Mouse (Mus musculus) limb, embryonic 10.5 days (tissue): Measurements from ENCODE around the gene Nr3c2. TPM values are rescaled to one million over a fixed set of nuclear protein-coding genes. Genes with fewer than 3 reads are reported as not detected.
A peak's percentile ranks its signal among the peaks of the same experiment; 100 is the strongest.

ENCODE experiments used
- DNase-seq: peaks from one replicate; pipeline ENCODE4 v3.0.0-alpha.2; 2017; ENCODE audit warnings: low spot score
- H3K27ac ChIP-seq: fragments of 300-500 bp; sonication (generic); 2 replicates; pipeline ENCODE4 v1.5.1; 2016; ENCODE audit warnings: mild to moderate bottlenecking
- H3K27me3 ChIP-seq: fragments of 300-500 bp; sonication (generic); 2 replicates; pipeline ENCODE4 v1.6.1; 2016; ENCODE audit warnings: low read depth, mild to moderate bottlenecking; ENCODE audit not compliant: poor library complexity, severe bottlenecking
- H3K36me3 ChIP-seq: fragments of 300-500 bp; sonication (generic); 2 replicates; pipeline ENCODE4 v1.6.1; 2016; ENCODE audit warnings: mild to moderate bottlenecking, moderate library complexity
- H3K4me1 ChIP-seq: fragments of 300-500 bp; sonication (generic); 2 replicates; pipeline ENCODE4 v1.6.1; 2016
- H3K4me3 ChIP-seq: fragments of 300-500 bp; sonication (generic); 2 replicates; pipeline ENCODE4 v1.5.1; 2016; ENCODE audit warnings: mild to moderate bottlenecking, moderate library complexity
- H3K9me3 ChIP-seq: fragments of 300-500 bp; sonication (generic); replicated peaks from 2 replicates; pipeline ENCODE4 v1.6.1; 2016; ENCODE audit warnings: mild to moderate bottlenecking
- WGBS: fragments of 180-500 bp; shearing (Covaris S2); methylation state at CpG from one replicate; pipeline ENCODE4 v1.1.7; 2016; 5-methylcytosine and 5-hydroxymethylcytosine counted together
- polyA plus RNA-seq: library from polyadenylated mRNA; unstranded; fragments of >200 nt; fragmentation: Nextera tagmentation; extraction: Ambion mirVana; gene quantifications from 2 replicates; pipeline ENCODE4 v1.2.1, GENCODE M21; 2016

Gene Nr3c2
- polyA plus RNA-seq, 1 experiment from 2014 or later: 0.41 TPM

DNA sequence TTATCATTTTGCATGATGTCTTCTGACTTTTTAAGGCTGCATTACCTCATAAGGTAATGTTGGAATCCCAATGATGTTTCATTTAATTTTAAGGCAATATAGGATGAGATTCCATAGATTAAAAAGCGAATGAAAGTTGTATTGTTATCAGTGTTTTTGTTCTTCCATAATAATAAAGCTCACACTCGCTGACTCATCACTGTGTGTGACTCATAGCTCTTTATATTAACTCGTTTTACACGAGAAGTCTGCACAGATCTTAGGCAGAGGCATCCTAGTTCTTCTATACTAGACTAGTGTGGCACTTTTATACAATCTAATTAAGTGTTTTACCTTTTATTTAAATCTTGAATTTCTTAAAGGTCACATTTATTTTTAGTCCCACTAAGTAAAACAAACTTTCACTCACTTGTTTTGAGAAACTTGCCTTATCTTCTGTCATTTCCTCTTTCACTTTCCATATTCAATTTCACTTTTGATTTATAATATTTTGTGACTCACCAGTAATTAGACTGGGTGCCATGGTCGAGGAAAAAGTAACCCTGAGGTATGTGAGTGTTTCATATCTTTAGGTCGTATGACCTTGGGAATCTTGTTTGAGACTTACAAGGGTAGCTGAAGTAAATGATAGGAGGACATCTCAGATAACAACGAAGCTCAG lies 217.3 kb downstream of the Nr3c2 start:
- WGBS: 81% methylated on average over 7 of the region's 7 CpGs
- H3K9me3 ChIP-seq: no peaks in the 10 kb centered on the region

DNA sequence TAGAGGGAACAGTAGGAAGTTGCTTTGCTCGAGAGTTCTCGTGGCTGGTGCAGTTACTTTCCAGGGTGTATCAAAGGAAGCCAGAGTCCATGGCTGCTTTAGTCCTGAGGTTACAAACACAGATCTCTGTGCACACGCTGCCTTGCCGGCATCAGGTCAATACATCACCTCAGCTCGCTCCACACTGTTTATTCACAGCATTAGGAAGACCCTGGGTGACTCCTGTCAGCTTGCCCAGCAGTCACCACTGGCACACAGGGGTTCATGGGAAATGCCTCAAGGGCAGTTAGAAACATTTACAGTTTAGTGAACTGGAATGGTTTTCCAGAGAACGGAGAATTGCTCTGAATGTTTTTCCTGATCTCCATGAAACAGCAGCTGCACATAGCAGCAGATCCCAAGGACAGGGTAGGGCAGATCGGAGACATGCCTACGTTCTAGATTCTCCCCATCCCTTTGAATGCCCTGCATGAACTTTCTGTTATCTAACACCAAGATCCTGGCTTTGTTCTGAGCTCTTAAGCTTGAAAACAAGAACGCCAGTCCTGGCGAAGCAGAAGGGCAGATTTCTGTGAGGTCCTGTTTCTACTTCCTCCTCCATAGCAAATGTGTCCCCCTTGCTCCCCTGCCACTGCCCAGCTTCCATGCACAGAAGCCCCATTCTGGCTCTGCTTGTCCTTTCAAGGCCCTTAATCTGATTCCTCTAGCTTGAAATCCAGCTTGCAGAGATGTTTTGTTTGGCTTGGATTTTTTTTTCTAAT lies 221.7 kb downstream of the Nr3c2 start:
- no peaks in the 10 kb centered on the region for H3K36me3 ChIP-seq
- H3K9me3 ChIP-seq: no peaks in the 10 kb centered on the region
- WGBS: 73% methylated on average over 10 of the region's 10 CpGs
- no peak overlapping the region; the same call in none of the 2 replicates for H3K27ac ChIP-seq
- no peak overlapping the region for H3K4me3 ChIP-seq
- no peaks in the 10 kb centered on the region for H3K27me3 ChIP-seq
- DNase-seq: peak; percentile 24
- H3K4me1 ChIP-seq: peaks cover 11% of the 10 kb centered on the region

More for the DNA sequence above, 217.3 kb downstream of the Nr3c2 start:
- no peak for DNase-seq
- no peak overlapping the region for H3K4me3 ChIP-seq
- no peak overlapping the region for H3K27ac ChIP-seq
- H3K4me1 ChIP-seq: peaks cover 9% of the 10 kb centered on the region
- H3K27me3 ChIP-seq: no peaks in the 10 kb centered on the region
- no peaks in the 10 kb centered on the region for H3K36me3 ChIP-seq

DNA sequence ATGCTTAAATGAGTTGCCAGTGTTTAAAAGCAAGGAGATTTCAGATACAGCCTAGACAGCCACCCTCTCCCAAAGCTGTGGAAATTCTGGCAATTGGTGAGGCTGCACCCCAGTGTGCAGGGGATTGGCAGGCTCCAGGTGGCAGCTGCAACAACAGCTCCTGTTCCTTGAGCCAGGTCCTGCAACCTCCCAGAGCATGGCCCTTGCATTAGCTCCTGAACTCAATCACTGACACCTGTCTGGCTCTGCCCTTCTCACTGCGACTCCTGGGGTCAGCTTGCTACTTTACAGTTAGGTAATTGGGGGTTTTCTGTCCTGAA lies 222.3 kb downstream of the Nr3c2 start:
- peak; percentile 30 for DNase-seq
- no peaks in the 10 kb centered on the region for H3K36me3 ChIP-seq
- 26% methylated on average over 1 of the region's 1 CpGs for WGBS
- H3K4me3 ChIP-seq: no peak overlapping the region
- no peaks in the 10 kb centered on the region for H3K9me3 ChIP-seq
- H3K27ac ChIP-seq: no peak overlapping the region
- no peaks in the 10 kb centered on the region for H3K27me3 ChIP-seq
- peaks cover 11% of the 10 kb centered on the region for H3K4me1 ChIP-seq

DNA sequence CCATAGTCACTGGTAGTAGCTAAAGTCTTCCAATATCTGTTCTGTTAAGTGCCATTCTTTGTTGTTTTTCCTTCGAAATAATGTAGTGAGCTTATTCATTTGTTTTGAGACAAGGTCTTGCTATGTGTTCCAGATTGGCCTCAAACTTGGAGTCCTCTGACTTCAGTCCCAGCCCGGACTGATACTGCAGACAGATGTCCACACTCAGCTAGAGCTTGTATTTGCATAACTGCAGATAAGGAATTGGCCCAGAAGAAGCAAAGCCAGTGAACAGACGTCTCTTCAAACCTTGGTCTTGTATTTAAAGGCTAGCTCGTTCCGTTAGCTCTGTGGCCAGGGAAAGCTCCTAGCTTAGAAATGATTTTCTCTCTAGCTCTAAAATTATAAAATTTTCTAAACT lies 223.1 kb downstream of the Nr3c2 start:
- no peaks in the 10 kb centered on the region for H3K36me3 ChIP-seq
- peak; percentile 8 for DNase-seq
- no peaks in the 10 kb centered on the region for H3K27me3 ChIP-seq
- H3K9me3 ChIP-seq: no peaks in the 10 kb centered on the region
- 86% methylated on average over 5 of the region's 5 CpGs for WGBS
- no peak overlapping the region for H3K4me3 ChIP-seq
- no peak overlapping the region for H3K27ac ChIP-seq
- H3K4me1 ChIP-seq: peaks cover 11% of the 10 kb centered on the region

DNA sequence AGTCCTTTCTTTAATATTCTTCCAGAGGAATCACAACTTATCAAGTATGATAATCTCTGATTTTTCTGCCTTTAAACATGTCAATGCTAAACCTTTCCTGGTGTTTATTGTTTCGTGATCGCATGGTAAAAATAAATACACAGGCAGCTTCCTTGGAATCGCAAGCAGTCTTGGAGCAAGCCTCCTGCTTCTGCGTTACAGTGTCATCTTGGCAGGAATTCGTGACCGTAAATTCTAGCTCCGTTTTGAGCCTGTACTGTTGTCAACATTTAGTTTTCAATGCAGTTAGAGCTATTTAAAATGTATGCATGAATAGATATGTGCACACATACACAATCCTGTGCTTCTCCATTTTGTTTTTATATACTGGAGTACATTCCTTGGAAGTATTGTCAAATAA lies 226.5 kb downstream of the Nr3c2 start:
- no peaks in the 10 kb centered on the region for H3K27me3 ChIP-seq

DNA sequence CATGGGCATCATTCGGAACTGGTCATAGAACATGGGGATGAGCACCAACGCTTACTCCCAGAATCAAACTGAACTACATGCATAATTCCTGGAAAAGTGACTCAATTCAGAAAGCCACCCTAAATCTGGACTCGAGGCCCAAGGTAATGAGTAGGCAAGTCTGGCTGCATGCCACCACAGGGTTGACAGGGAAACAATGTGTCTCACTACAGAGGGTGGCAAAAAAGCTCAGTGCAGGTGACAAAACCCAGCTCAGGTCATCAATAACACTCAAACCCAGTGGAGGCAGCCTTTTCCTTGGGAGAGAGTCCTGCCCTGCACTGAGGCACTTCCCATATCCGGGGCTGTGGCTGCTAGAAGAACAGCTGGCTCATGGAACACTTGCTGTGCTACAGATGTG lies 228.8 kb downstream of the Nr3c2 start:
- WGBS: 87% methylated on average over 4 of the region's 4 CpGs
- Histone ChIP-seq H3K36me3 (no peaks in the 10 kb centered on the region), H3K4me1 (peaks cover 5% of the 10 kb centered on the region), H3K9me3 (no peaks in the 10 kb centered on the region), H3K27me3 (no peaks in the 10 kb centered on the region), H3K4me3 (no peak overlapping the region), H3K27ac (no peak overlapping the region)
- DNase-seq: no peak

More for the DNA sequence above, 226.5 kb downstream of the Nr3c2 start:
- peaks cover 9% of the 10 kb centered on the region for H3K4me1 ChIP-seq
- no peak overlapping the region for H3K4me3 ChIP-seq
- DNase-seq: no peak
- H3K9me3 ChIP-seq: no peaks in the 10 kb centered on the region
- H3K27ac ChIP-seq: no peak overlapping the region
- H3K36me3 ChIP-seq: no peaks in the 10 kb centered on the region
- WGBS: 90% methylated on average over 7 of the region's 7 CpGs

DNA sequence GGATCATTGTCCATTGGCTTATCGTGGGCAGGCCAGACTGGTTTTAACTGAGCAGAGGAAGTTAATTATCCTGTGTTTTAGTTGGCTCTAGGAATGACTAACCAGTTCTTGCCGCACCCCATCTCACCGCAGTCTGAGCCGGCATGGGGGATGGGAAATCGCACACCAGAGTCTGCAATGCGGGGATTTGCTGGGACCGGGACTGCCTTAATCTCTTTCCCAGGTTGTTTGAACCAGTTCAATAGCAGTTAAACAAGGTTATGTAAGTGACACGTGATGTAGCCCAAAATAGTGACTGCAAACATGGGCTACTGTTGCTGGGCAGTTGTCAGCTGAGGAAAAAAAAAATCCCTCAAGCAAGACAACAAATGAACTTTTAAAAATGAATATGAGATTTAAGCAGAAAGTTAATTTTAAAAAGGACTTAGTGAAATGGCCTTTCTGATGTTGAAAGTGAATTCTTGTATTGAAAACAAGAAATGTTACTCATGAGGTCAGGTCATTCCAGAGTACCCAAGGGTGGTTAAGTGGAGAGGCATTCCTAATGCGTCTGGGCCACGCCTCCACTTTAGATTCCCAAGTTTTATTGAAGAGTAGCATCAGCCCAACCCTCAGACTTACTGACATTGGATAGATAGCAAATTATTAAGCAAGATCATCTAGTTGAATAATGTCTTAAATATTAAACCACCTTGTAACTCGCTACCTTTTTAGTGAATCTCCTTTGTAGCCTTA lies 233.8 kb downstream of the Nr3c2 start:
- 45% methylated on average over 11 of the region's 11 CpGs for WGBS
- Histone ChIP-seq H3K27ac (no peak overlapping the region), H3K9me3 (no peaks in the 10 kb centered on the region; the same call in 1 of the 2 replicates), H3K4me3 (no peak overlapping the region), H3K4me1 (peaks cover 12% of the 10 kb centered on the region), H3K27me3 (no peaks in the 10 kb centered on the region), H3K36me3 (no peaks in the 10 kb centered on the region)
- peak; percentile 34 for DNase-seq

DNA sequence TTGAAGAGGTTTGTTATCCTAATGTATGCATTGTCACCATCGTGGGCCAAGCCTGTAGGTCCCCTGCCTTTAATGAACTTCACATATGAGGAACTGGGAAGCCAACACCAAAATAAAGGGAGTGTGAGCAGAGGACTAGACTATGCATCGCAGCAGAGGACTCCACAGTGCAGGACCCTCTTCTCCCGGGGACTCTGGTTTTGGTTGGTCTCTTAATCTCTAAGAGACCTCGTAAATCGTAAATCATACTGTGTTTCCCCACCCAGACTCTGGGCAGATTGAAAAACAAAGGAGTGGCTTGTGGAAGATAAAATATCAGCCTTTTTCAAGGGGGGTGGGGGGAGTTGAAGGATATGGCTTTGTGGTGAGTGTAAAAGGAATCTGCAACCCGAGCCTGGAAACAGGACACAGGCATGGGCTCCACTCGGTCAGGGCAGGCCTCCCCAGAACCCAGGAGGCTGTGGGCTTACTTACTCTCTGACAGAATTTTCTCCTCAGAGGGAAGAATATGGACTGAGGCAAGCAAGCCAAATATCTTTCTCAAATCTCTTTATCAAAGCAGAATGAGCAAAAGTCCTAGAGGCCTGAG lies 234.6 kb downstream of the Nr3c2 start:
- WGBS: 46% methylated on average over 7 of the region's 7 CpGs
- Histone ChIP-seq H3K27me3 (no peaks in the 10 kb centered on the region), H3K4me1 (peaks cover 12% of the 10 kb centered on the region), H3K27ac (peak overlapping the region; percentile 30; the same call in 1 of the 2 replicates), H3K4me3 (no peak overlapping the region), H3K36me3 (no peaks in the 10 kb centered on the region), H3K9me3 (no peaks in the 10 kb centered on the region; the same call in 1 of the 2 replicates)
- peak; percentile 26 for DNase-seq

DNA sequence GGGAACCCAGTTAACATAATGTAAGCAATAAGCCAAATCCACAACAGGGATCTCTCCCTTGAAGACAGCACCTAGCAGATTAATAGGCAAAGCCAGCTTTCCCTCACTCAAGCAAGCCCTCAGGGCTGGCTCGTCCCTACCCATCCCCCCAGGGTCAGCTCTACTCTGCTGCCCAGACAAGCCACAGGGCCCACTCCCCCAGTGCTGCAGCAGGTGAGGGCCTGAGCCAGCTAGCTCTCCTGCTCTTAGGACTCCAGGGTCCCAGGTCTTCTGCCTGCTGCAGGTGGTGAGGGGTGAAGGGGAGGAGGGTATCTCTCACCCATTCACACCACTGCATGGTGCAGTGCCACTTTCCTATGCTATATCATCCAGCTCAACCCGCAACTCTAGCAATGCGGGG lies 246.0 kb downstream of the Nr3c2 start:
- H3K4me1 ChIP-seq: no peaks in the 10 kb centered on the region
- WGBS: 77% methylated on average over 3 of the region's 3 CpGs
- no peaks in the 10 kb centered on the region for H3K36me3 ChIP-seq
- no peak overlapping the region for H3K4me3 ChIP-seq
- no peak for DNase-seq
- H3K27ac ChIP-seq: no peak overlapping the region
- H3K27me3 ChIP-seq: no peaks in the 10 kb centered on the region
- H3K9me3 ChIP-seq: peaks cover 2% of the 10 kb centered on the region; the same call in 1 of the 2 replicates

DNA sequence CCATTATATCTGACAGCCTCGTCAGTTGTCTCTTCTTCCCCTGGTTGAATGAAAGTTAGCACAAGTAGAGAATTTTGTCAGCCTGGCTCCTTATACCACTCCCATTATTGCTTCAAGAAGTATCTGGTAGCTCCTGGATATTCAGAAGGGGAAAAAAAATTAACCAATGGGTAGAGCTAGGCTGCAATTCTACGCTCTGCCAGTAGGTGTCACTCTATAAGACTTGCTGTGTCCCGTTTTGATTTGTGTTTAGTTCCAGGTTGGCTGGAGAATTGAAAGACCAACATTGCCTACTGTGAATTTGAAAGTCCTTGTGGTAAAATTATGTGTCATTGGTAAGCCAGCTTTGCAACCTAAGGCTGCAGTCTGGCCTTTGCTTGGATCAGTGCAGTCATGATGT lies 255.3 kb downstream of the Nr3c2 start:
- peak; percentile 42 for DNase-seq
- H3K9me3 ChIP-seq: no peaks in the 10 kb centered on the region

DNA sequence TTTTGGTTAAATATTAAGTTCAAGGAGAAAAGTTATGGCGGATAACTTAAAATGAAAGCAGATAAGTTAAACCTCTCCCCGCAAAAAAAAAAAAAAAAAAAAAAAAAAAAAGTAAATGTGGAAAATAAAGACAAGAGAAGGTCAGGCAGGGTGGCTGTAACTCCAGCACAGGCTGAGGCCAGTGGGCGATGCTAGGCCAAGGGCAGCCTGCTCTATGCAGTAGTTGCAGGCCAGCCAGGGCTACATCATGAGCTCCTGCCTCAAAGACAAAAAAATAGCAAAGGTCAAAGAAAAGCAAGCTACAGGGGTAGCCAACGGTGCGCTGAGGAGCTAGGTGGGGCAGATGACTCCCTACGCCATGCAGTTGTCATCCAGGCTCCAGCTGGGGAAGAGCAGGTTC lies 270.1 kb downstream of the Nr3c2 start:
- Histone ChIP-seq H3K36me3 (no peaks in the 10 kb centered on the region), H3K4me1 (no peaks in the 10 kb centered on the region), H3K27me3 (no peaks in the 10 kb centered on the region), H3K27ac (no peak overlapping the region), H3K4me3 (no peak overlapping the region), H3K9me3 (no peaks in the 10 kb centered on the region)
- 96% methylated on average over 6 of the region's 6 CpGs for WGBS
- DNase-seq: no peak

More for the DNA sequence above, 255.3 kb downstream of the Nr3c2 start:
- WGBS: 47% methylated on average over 3 of the region's 3 CpGs
- H3K4me1 ChIP-seq: no peaks in the 10 kb centered on the region
- no peaks in the 10 kb centered on the region for H3K27me3 ChIP-seq
- no peaks in the 10 kb centered on the region for H3K36me3 ChIP-seq
- no peak overlapping the region for H3K4me3 ChIP-seq
- no peak overlapping the region for H3K27ac ChIP-seq

DNA sequence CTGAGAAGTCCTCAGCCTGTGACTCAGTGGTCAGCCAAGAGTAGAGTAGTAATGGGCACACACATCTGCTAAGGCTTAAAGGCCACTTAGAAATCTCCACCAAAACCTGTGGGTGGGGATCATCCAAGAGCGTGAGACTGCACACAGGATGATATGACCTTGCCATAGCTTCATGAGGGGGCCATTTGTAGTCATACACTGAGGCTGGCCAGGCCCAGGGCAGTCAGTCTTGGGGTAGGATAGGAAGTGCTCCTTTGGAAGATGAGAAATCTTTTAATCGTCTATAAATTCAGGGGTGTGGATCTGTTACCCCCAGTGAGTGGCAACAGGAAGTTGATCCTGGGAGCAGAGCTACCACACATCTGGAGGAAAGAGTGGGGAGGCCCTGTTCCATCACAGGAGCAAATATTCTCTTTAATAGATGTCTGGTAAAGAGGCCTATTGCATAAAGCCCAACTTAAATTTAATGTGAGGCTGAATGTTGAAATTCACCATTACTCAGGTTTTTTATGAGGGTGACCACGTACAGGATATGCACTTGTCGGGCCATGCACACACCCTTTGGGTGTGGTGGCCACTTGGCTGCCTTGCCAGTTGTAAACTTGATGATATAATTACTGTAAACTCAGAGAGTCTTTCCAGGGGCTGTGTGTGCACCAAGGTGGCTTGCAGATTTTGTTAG lies 270.7 kb downstream of the Nr3c2 start:
- no peaks in the 10 kb centered on the region for H3K4me1 ChIP-seq
- no peak overlapping the region for H3K4me3 ChIP-seq
- WGBS: 92% methylated on average over 4 of the region's 4 CpGs
- H3K36me3 ChIP-seq: no peaks in the 10 kb centered on the region
- DNase-seq: no peak
- H3K27me3 ChIP-seq: no peaks in the 10 kb centered on the region
- no peaks in the 10 kb centered on the region for H3K9me3 ChIP-seq
- H3K27ac ChIP-seq: no peak overlapping the region
